Mouse (Mus musculus) E14TG2a.4 (cell line): Measurements from ENCODE around the gene Psma5.

Experiments used
- CTCF ChIP-seq: conservative IDR thresholded peaks from 2 replicates; pipeline ENCODE4 v1.5.1; 2014; ENCODE audit warnings: low read length
- NANOG ChIP-seq: IDR thresholded peaks from 2 replicates; pipeline ENCODE4 v1.6.1; 2014; ENCODE audit warnings: borderline replicate concordance, low read length, mixed read lengths

DNA sequence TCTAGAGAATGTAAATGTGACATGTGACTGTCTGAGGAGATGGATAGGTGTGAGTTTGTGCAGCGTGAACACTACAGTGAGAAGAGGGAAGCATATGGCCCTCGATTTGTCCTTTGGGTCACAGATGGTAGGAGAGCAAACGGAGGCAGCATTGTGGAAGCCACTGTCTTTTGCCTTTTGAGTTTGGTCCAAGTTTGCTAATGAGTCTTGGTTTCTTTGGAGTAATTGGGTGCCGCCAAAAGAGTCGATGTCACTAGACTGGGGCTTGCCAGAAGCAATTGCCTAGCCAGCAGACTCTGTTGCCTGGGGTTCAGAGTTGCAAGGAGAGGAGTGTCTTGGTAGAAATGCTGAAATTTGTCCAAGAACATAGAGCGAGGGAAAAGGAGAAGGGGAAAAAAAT lies 44.9 kb upstream of the Psma5 start:
- TF ChIP-seq NANOG (no peak), CTCF (no peak)
